Mouse (Mus musculus) ovary, postnatal 10 days (tissue): ENCODE data around the gene Slc4a5.

Experiments used
- DNase-seq: peaks from one replicate; pipeline ENCODE4 v3.0.0; 2022; ENCODE audit warnings: low spot score

Gene Slc4a5

GRCm38 (mm10) chr6:83233306-83233705 lies 13.7 kb downstream of the Slc4a5 start:
- no peak for DNase-seq

DNA sequence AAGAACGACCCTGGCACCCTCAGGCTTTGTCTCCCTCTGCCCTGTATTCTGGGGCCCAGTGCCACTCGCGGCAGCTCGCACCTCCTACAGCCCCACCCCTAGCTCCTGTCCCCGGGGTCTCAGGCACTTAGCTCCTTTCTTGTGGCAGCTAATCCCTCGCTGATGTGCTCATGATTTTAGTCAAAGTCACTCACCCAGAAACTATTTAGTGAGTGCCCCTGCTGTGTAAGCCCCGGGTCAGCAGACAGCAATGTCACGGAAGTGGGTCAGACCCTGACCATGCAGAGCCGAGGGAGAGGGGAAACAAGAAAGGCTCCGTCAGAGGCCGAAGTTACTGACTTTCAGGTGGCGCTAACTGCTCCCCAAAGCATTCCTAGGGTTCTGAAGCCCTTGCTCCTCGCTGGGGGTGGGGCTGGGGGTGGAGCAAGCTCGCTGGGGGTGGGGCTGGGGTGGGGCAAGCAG lies 14.7 kb downstream of the Slc4a5 start:
- no peak for DNase-seq

DNA sequence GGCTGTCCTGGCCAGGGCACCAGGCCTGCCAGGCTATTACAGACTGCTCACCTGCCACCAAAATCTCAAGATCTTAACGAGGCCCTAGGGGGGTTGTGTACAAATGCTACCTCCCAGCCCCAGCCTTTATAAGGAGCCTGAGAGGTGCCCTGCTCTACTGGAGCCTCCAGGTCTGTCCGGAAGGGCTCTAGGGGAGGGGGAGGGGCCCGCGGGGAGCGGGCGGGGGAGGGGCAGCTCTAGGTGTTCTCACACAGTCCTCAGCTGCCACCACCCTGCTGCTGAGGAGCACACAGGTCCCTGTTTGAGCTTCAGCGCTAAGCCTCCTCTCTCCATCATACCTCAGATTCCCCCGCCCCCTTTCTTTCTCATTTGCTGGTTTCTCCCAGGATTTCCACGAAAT lies 17.5 kb downstream of the Slc4a5 start:
- no peak for DNase-seq

DNA sequence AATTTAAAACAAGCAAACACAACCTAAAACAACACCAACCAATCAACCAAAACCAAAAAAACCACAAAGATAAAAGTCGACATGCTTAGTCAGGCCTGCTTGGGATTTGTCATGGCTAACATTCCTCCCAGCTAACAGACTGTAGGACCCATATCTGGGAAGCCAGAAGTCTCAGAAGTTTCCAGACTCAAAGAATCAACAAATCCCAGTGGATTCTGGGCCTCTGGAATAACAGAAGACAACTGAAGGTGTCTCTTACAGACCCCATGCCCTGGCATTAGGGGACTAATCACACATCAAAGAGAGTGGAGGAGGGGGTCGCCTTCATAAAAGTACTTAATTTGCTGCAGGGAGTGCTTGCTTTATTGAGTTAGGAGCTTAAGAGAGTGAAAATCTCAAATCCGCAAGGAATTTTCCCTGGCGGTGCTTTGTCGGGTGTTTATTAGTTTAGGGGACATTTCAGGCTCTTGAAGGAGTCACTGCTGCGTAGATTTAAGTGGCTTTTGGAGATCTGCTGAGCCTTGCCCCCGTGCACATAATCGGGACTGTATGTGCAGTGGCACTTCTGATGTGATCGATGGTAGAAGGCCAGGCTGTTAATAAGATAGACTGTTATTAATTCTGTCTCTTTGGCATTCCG lies 24.9 kb downstream of the Slc4a5 start:
- no peak for DNase-seq

GRCm38 (mm10) chr6:83245134-83245533 lies 25.5 kb downstream of the Slc4a5 start:
- DNase-seq: peak; percentile 41

GRCm38 (mm10) chr6:83245997-83246396 lies 26.4 kb downstream of the Slc4a5 start:
- no peak for DNase-seq

GRCm38 (mm10) chr6:83246750-83247149 lies 27.1 kb downstream of the Slc4a5 start:
- no peak for DNase-seq

- DNase-seq: no peak
These were observed 27.5 kb downstream of the Slc4a5 start for GRCm38 (mm10) chr6:83247153-83247552.

DNA sequence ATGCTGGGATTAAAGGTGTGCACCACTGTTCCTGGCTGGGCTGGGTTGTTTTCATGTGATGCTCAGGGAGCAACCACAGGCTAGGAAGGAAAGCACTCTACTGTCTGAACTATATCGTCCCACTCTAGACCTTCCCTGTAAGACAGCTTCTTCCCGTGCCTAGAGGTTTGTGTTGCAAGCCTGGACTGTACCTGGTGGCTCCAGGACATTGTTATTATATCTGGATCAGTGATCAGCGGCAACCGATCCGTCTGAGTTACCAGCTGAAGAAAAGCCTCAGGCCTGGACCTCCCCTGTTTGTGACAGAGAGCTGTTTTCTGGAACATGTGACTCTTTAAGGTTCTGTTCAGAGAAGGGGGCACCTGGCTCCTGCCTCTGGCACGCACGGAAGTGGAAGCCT lies 34.6 kb downstream of the Slc4a5 start:
- DNase-seq: no peak

- DNase-seq: no peak
These were observed 44.9 kb downstream of the Slc4a5 start for GRCm38 (mm10) chr6:83264516-83264915.

GRCm38 (mm10) chr6:83265253-83265652 lies 45.6 kb downstream of the Slc4a5 start:
- DNase-seq: no peak

- no peak for DNase-seq
These were observed 46.0 kb downstream of the Slc4a5 start for GRCm38 (mm10) chr6:83265653-83266052.

DNA sequence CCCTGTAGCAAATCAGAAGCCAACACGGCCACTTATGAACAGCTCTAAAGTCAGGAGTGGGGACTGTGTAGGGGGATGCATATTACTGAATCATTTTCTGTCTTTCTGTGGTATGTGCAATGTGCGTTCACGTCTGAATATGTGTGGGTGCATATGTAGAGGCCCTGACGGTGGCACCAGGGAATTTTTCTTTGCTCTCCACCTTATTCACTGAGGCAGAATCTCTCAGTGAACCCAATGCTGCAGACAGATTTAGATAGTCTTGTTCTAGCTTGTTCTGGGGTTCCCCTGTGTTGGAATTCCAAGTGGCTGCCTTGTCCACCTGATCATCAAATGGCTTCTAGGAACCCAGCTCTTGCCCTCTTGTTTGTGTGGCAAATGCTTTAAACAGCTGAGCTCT lies 48.0 kb downstream of the Slc4a5 start:
- DNase-seq: no peak

DNA sequence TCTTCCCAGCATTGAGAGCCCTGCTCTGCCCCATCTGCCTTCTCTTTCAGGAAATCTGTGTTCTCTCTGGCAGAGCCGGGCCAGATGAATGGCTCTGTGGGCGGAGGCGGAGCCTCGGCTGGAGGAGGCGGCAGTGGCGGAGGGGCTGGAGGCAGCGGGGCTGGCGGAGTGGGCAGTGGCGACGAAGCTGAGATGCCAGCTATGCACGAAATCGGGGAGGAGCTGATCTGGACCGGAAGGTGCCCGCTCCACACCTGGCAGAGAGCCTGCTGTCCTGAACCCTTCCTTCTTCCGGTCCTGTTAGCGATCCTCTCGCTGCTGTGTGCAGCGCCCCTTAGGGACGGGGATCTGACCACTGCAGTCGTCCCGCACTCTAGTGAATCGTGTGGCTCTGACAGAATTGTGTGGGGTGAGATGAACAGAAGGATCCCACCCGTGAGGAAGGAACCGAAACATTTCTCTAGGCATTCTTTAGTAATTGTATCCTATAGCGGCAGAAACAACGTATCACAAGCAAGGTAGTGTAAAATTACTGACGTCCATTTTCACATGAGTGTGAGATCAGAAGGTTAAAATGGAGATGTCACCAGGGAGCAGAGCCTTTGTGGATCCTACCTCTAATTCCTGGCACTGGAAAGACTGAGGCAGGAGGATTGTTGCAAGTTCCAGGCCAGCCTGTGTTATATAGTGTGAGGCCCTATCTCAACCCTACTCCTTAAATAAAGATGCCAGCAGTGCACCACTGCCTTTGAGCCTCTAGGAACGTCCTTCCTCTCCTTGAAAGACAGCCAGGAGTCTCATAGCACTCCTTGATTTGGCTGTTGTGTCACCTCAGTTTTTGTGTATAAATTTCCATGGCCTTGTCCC lies 48.7 kb downstream of the Slc4a5 start:
- DNase-seq: peak; percentile 48

DNA sequence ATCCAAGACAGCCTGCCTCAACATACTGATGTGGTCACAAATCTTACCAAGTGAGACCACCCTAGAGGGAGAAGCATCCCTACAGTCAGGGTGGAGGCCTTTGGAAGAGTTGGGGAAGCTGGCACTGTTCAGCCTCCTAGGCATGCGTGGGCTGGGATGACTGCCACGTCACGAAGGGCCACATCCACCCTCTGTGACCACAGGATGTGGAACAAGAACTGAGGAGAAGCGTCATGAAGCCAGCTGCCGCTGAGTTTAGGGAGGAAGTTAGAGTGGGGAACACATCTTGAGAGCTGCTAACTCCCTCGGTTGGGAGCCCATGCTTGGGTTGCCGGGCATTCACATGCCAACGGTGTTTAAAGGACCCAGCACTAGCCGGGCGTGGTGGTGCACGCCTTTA lies 54.1 kb downstream of the Slc4a5 start:
- DNase-seq: no peak

DNA sequence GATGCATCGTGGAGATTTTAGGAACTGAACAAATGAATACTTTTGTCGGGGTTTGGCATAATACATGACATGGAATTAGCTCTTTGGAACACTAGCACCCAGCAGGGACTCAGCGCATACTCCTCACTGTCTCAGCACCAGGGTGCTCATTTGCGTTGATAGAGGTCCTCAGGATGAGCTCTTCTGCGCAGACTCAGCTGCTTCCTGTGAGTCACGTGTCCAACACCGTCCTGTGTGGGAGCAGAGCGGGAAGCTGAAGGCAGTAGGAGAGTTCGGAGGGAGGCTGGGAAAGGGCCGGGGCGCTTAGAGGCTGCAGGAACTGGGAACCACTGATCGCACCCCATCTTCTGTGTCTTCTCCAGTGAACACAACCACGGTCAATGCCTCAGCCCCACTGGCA lies 57.5 kb downstream of the Slc4a5 start:
- DNase-seq: no peak

GRCm38 (mm10) chr6:83278881-83279280 lies 59.3 kb downstream of the Slc4a5 start:
- DNase-seq: no peak

- DNase-seq: no peak
These were observed 60.8 kb downstream of the Slc4a5 start for GRCm38 (mm10) chr6:83280256-83280955.

DNA sequence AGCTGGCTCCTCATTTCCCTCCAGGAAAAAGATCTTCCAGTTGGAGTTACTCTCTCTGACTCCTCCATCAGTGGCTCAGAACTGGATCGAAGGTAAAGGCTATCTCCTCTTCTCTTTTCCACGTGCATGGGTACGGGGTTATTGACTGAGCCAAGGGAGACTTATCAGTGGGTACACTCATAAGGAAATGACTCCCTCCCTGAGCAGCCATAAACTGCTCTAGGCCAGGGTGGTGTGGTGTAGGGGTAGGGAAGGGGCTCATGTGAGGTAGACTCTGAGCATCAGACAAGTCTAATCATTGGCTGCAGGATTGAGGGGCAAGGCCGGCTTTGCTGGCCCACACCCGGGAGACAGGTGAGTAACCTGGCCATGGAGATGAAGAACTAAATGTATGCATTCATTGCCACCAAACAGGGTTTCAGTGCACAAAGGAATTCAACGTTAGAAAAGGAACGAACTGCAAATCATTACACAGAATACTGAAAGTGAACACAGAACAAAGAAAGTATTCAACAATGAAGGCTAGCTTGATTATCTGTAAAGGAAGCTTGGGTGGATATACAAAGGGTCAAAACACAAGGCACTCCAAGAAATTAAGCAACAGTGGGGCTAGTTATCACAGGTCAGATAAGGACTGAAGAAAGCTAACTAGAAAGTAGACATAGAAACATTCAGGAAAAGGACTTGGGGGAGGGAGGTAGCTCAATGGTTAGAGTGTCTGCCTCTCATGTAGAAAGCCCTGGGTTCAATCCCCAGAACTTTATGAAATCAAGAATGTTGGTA lies 81.0 kb downstream of the Slc4a5 start:
- DNase-seq: no peak

DNA sequence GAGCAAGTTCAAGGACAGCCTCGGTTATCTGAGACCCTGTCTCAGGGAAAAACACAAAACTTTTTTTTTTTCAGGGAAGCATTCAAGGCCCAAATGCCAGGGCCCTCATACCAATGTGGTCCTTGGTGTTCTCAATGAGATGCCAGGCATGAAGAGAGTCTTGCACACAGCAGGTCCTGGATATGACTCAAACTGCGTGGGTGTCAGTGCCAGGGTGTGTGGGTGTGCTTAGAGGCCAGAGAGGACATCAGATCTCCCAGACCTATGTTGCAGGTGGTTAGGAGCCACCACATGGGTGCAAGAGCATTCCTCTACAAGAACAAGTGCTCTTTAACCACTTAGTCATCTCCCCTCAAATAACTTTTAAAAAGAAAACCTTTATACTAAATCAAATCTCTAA lies 81.7 kb downstream of the Slc4a5 start:
- no peak for DNase-seq

DNA sequence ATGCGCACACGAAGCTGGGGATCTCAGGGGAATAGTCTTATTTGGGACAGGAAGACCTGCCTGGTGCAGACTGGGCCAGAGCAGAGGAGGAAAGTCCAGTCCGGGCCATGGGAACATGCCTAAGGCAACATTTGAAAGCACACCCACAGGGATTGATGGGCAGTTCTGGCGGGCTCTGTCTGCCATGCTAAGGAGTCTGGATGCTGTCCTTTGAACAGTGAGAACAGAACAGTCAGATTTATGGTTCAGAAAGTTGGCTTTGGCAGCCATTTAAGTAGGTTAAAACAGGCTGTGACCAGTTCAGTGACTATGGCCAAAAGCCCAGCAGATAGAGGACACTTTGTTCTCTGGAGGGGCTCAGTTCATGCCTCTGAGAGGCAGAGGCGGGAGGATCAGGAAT lies 82.6 kb downstream of the Slc4a5 start:
- DNase-seq: no peak

GRCm38 (mm10) chr6:83309017-83309416 lies 89.4 kb downstream of the Slc4a5 start:
- no peak for DNase-seq
